Mouse (Mus musculus) bone marrow, adult 2 months (tissue): ENCODE results near the gene Stim1.

Source experiments
- CTCF ChIP-seq: fragments of 200-500 bp; IDR thresholded peaks from 2 replicates; pipeline ENCODE4 v1.5.1; 2011; ENCODE audit warnings: low read length, control low read depth; ENCODE audit not compliant: control insufficient read depth, insufficient read depth
- POLR2A ChIP-seq: fragments of 200-500 bp; IDR thresholded peaks from 2 replicates; pipeline ENCODE4 v1.6.1; 2011; ENCODE audit warnings: low read depth, mild to moderate bottlenecking, control low read depth, low read length, borderline replicate concordance; ENCODE audit not compliant: control insufficient read depth

DNA sequence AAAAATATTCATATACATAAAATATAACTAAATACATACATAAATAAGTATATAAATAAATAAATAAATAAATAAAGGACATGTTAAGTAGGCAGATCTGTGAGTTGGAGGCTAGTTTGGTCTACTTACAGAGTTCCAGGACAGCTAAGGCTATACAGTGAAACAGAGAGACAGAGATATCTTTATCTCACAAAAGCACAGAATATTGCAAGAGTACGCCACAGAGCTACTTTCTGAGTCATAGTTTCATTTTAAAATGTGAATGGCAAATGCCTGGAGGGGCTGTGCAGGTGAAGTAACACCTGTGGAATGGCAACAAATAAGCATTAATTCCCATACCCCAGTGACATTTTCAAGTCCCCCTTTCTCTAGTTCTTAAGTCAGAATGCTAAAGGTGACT, 14.0 kb upstream of the Stim1 start:
- TF ChIP-seq CTCF (no peak), POLR2A (no peak)
